In the genomic region with DNA sequence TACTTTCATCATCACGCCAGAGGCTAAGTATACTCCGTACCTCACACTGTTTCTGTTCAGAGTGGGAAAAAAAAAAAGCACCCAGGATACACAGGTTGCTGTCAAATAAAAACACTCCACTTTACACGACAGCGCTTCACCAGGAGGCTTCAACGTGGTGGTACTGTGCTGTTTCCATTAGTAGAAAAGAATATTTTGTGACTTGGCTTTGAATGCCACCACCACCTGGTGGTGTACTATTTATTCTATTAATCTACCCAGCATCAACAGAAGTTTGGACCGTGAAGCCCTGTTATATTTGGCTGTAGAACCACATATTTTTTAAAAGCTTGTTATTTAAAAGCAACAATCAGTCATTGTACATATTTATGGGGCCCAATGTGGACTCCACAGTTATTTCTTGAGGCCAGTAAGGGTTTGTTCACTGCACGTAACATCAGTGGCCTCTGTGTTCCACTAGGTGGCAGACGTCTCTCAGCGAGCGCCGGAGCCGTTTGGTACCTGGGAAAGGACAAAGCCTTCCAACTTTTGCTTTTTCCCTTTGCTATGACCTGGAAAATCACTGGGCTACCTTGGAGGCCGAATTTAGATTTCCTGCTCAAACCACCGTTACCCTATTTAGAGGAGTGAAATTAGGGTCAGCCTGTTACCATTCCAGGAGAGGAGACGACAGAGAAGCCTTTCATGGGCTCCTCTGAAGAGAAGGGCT, we compare ENCODE assay signal across 8 mouse cellular contexts. TPM values are rescaled to one million over a fixed set of nuclear protein-coding genes. Genes with fewer than 3 reads are reported as not detected.
DNase-seq lines count a peak whose midpoint lies in the region; ATAC-seq and TF ChIP-seq lines count a peak whose summit lies in the region.

No protein-coding gene starts in this region.

- no peak overlapping the region for H3K27ac ChIP-seq in kidney, embryonic 16.5 days (ENCODE audit: low read length)
- no peak overlapping the region for H3K27ac ChIP-seq in limb, embryonic 14.5 days (replicated peaks; ENCODE audit: low read depth, low read length)

- H3K9ac ChIP-seq in kidney, embryonic 16.5 days (replicated peaks; ENCODE audit: low read length): no peak overlapping the region
- H3K9ac ChIP-seq in limb, embryonic 14.5 days (ENCODE audit: low read depth, low read length, severe bottlenecking): no peak overlapping the region

- peak; percentile 78 for ATAC-seq in granulocyte monocyte progenitor cell, adult 5-6 weeks (replicated peaks; ENCODE audit: poor library complexity, severe bottlenecking)
- ATAC-seq in kidney, embryonic 16.5 days (ENCODE audit: low FRiP score, low TSS enrichment): peak; percentile 81
- peak; percentile 83 for ATAC-seq in limb, embryonic 14.5 days (ENCODE audit: low FRiP score, low read depth)

- TF ChIP-seq CTCF in C2C12 (IDR thresholded peaks at IDR 0.05; ENCODE audit: control insufficient read depth, insufficient read depth, insufficient read length): peak; percentile 67

- no peaks in the 10 kb centered on the region for H3K27me3 ChIP-seq in C2C12 (ENCODE audit: control insufficient read depth, insufficient read depth, insufficient read length)
- no peaks in the 10 kb centered on the region for H3K27me3 ChIP-seq in kidney, embryonic 16.5 days (ENCODE audit: insufficient read depth, low read length)
- no peaks in the 10 kb centered on the region for H3K27me3 ChIP-seq in limb, embryonic 14.5 days (ENCODE audit: control insufficient read depth, insufficient read depth, low read length)
- H3K27me3 ChIP-seq in splenic B cell, adult 2 months (ENCODE audit: control insufficient read depth, insufficient read depth, low read length, poor library complexity, severe bottlenecking): no peaks in the 10 kb centered on the region

- H3K4me1 ChIP-seq in kidney, embryonic 16.5 days (ENCODE audit: insufficient read depth, low read length): no peaks in the 10 kb centered on the region
- no peaks in the 10 kb centered on the region; the same call in 1 of the 2 replicates for H3K4me1 ChIP-seq in limb, embryonic 14.5 days (ENCODE audit: control insufficient read depth, insufficient read depth, low read length)

- H3K9me3 ChIP-seq in kidney, embryonic 16.5 days (ENCODE audit: low read length): no peaks in the 10 kb centered on the region
- H3K9me3 ChIP-seq in limb, embryonic 14.5 days (ENCODE audit: control insufficient read depth, low read length): no peaks in the 10 kb centered on the region

- H3K36me3 ChIP-seq in C2C12 (ENCODE audit: control insufficient read depth, insufficient read depth): peaks cover 52% of the 10 kb centered on the region
- H3K36me3 ChIP-seq in kidney, embryonic 16.5 days (ENCODE audit: insufficient read depth, low read length): peaks cover 7% of the 10 kb centered on the region; the same call in 1 of the 2 replicates
- peaks cover 20% of the 10 kb centered on the region for H3K36me3 ChIP-seq in limb, embryonic 14.5 days (ENCODE audit: control insufficient read depth, insufficient read depth, low read length)
- H3K36me3 ChIP-seq in splenic B cell, adult 2 months (ENCODE audit: control insufficient read depth, insufficient read depth, low read length, poor library complexity, severe bottlenecking): no peaks in the 10 kb centered on the region

- H3K79me2 ChIP-seq in C2C12 (ENCODE audit: control insufficient read depth, insufficient read depth): peaks cover 9% of the 10 kb centered on the region

- no peak for TF ChIP-seq POLR2A in limb, embryonic 14.5 days (IDR thresholded peaks at IDR 0.05; ENCODE audit: borderline replicate concordance, extremely low read depth, insufficient read depth, insufficient read length)

- H3K4me2 ChIP-seq in kidney, embryonic 16.5 days (replicated peaks; ENCODE audit: low read depth, low read length): no peak overlapping the region
- no peak overlapping the region for H3K4me2 ChIP-seq in limb, embryonic 14.5 days (replicated peaks; ENCODE audit: low read depth, low read length, severe bottlenecking)

- peak; percentile 77 for DNase-seq in adrenal gland, postnatal 10 days
- peak; percentile 55 for DNase-seq in embryo, embryonic 9.5 days (ENCODE audit: extremely low spot score)
- DNase-seq in limb, embryonic 14.5 days (ENCODE audit: low spot score): peak; percentile 77
- DNase-seq in naive thymus-derived CD4-positive, alpha-beta T cell, adult 2 months (ENCODE audit: low read depth): peak; percentile 67
- DNase-seq in splenic B cell, adult 2 months (ENCODE audit: low read depth, low spot score): peak; percentile 66

- H3K79me3 ChIP-seq in C2C12 (ENCODE audit: low read depth): peaks cover 5% of the 10 kb centered on the region

- WGBS in kidney, embryonic 16.5 days: 25% methylated on average over 15 of the region's 15 CpGs
- WGBS in limb, embryonic 14.5 days: 20% methylated on average over 15 of the region's 15 CpGs

- H3ac ChIP-seq in C2C12 (ENCODE audit: control insufficient read depth, insufficient read length, low read depth): no peak overlapping the region

- no peak overlapping the region for H3K4me3 ChIP-seq in C2C12 (ENCODE audit: insufficient read depth, poor library complexity, severe bottlenecking)
- H3K4me3 ChIP-seq in kidney, embryonic 16.5 days (ENCODE audit: low read length): no peak overlapping the region
- no peak overlapping the region for H3K4me3 ChIP-seq in limb, embryonic 14.5 days (replicated peaks; ENCODE audit: low read length)

TF ChIP-seq in C2C12, 6 proteins besides CTCF, POLR2A, EP300 and RAD21:
- TF ChIP-seq CEBPB (IDR thresholded peaks at IDR 0.05; ENCODE audit: low read depth): no peak
- TF ChIP-seq MYOG (IDR thresholded peaks at IDR 0.05; ENCODE audit: control insufficient read depth, extremely low read depth, insufficient read length): no peak
- TF ChIP-seq MAX (IDR thresholded peaks at IDR 0.05): no peak
- TF ChIP-seq FOSL1 (IDR thresholded peaks at IDR 0.05; ENCODE audit: insufficient read depth, low read length, poor library complexity, severe bottlenecking): no peak
- TF ChIP-seq USF1 (IDR thresholded peaks at IDR 0.05; ENCODE audit: low read depth): no peak
- no peak for TF ChIP-seq MYOD1 (IDR thresholded peaks at IDR 0.05; ENCODE audit: control insufficient read depth, insufficient read length, low read depth)

RNA-seq across cellular contexts. Expression of a gene that starts 48.3 kb away (rescaled TPM):
- 32.6 TPM for polyA plus RNA-seq in C2C12 (2012; fragmentation: generic; extraction: Trizol)
- total RNA-seq in adrenal gland, postnatal 10 days (2021): 10 to 100 TPM; 26.8 to 31.8 TPM
- 16.0 and 16.2 TPM in 2 replicates for total RNA-seq in granulocyte monocyte progenitor cell, adult 5-6 weeks (2014; fragmentation: Nextera tagmentation)
- total RNA-seq in granulocyte monocyte progenitor cell, adult 5-6 weeks (2017): 15.3 and 17.1 TPM in 2 replicates
- polyA plus RNA-seq in kidney, embryonic 16.5 days (2015; fragmentation: Nextera tagmentation; extraction: Ambion mirVana): 21.0 and 22.8 TPM in 2 replicates
- 31.9 and 34.7 TPM in 2 replicates for polyA plus RNA-seq in limb, embryonic 14.5 days (2012; rRNA removed)
- polyA plus RNA-seq in limb, embryonic 14.5 days (2014; fragmentation: Nextera tagmentation; extraction: Ambion mirVana): 44.0 and 49.2 TPM in 2 replicates
